Mouse (Mus musculus): Measurements from ENCODE around the gene Bbs2.

Bbs2 gene

DNA sequence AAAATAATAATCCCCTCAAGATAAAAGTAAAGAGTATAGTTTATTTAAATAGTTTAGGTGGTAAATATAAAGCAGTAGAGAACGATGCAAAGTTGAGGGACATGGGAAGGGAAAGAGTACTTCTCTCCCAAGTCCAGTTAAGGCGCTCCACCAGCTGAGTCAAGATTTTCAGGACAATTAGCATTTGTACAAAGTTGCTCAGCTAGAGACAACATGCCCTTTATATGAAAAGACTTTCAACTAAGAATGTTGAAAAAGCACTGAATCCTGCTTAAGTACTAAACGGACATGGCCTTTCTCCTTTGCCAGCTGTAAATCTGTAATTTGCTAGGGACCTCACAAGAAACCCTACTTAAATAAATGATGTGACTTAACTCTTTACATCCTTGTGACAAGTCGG lies 268 bp upstream of the Bbs2 start:
- 19% methylated on average over 4 of the region's 4 CpGs for WGBS

DNA sequence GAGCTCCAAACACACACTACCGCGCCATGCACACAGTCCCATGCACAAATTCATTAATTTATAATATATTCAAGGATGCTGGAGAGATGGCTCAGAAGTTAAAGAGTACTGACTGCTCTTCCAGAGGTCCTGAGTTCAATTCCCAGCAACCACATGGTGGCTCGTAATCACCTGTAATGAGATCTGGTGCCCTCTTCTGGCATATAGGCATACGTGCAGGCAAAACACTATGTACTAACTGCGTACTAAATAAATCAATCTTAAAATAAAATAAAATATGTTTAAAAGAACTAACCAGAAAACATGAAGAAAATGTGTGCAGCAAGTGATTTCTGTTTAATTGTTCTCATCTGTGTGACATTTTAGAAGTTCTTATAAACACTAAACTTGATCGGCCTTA lies 4.4 kb downstream of the Bbs2 start:
- WGBS = 85% methylated on average over 6 of the region's 6 CpGs

DNA sequence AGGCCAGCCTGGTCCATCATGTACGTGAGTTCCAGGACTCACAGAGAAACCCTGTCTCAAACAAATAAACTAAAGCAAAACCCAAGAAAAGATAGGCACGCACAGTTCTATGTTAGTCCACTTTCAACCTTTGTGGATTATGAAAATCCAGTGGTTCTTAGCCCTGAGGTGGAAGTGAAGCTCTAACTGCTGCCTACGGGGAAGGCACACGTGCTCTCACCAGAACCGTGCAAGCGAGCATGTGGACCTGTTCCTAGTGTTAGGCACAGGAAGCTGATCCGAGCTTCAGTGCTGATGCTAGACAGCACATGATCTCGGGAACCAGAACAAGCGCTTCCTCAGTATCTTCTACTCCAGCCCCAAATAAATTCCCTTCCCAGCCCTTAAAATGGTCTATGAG lies 5.9 kb downstream of the Bbs2 start:
- 87% methylated on average over 9 of the region's 9 CpGs for WGBS

DNA sequence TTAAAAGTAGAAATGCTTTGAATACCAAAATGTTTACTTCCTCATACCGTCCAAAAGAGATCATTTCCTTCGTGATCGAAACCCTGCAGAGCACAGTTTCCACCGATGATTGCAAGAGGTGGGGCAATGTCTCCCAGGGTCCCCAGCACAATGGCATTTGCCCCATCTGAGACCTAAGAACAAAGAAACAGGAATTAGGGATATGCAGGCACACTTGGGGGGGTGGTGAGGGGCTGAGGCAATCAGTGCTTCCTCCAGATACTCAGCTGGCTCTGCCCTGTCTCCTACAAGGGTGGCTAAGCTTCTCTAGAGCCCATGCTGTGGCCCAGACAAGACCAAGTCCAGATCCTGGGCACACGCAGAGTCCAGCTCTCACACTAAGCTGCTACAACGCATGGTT lies 9.0 kb downstream of the Bbs2 start:
- WGBS = 66% methylated on average over 6 of the region's 6 CpGs

DNA sequence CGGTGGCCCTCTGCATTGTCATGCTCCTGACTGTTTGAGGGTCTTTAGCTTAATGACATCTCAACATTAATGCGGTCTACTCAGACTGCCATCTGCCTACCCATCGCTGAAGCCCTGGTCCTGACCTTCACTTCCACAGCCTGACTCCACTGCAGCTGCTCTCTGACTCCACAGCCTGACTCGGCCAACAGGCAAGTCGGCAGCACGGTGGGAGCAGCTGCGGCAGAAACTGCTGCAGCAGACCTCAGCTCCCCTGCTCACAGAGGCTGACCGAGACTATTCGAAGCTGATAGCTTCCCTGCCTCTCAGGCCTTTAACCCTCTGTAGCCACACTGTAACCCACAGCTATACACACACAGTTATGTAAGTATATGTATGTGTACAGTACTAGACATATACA lies 10.8 kb downstream of the Bbs2 start:
- 88% methylated on average over 9 of the region's 9 CpGs for WGBS

DNA sequence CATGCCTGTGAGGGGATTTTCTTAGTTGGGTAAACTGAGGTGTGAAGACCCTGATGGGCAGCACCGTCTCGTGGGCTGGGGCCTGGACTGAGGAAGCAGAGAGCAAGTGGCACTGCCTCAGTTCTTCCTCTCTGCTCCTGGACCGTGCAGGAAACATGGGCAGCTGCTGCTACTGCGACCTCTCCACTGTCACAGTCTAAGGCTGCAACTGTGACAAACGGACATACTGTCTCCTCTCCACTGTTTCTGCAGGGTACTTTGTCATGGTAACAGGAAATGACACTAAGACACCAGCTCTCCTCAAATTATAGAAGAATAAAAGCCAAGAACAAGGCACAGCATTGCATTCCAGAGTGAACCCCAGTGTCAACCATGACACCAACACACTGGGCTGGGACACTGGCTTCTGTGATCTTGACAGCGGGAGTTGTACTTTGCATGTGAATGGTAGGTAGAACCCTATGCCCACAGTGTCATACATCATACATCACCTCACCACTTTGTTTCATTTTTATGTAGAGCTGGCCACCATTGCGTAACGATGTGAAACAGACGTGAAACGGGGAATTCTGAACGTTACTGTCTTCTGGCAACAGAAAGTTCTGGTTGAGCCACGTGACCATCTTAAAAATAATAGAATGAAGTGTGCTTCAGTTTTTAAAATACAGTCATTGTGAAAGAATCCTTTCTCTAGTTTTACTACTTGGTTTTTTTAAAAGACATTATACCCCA lies 22.1 kb downstream of the Bbs2 start:
- 91% methylated on average over 12 of the region's 12 CpGs for WGBS

DNA sequence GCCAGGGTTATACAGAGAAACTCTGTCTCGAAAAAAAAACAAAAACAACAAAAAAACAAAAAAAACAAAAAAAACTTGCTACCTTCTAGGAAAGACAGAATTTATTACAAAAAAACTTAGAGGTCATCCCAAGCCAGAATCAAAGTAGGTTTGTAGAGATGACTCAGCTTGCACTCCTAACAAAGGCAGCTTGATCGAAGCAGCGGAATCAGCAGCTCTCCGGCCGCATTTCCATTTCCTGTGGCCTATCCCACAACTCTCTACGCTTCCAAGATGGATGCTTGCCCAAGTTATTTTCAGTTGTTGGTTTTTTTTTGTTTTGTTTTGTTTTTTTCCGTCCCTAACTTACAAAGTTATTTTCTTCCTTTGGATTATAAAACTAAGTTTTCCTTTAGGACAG lies 29.9 kb downstream of the Bbs2 start:
- WGBS = 74% methylated on average over 7 of the region's 7 CpGs

DNA sequence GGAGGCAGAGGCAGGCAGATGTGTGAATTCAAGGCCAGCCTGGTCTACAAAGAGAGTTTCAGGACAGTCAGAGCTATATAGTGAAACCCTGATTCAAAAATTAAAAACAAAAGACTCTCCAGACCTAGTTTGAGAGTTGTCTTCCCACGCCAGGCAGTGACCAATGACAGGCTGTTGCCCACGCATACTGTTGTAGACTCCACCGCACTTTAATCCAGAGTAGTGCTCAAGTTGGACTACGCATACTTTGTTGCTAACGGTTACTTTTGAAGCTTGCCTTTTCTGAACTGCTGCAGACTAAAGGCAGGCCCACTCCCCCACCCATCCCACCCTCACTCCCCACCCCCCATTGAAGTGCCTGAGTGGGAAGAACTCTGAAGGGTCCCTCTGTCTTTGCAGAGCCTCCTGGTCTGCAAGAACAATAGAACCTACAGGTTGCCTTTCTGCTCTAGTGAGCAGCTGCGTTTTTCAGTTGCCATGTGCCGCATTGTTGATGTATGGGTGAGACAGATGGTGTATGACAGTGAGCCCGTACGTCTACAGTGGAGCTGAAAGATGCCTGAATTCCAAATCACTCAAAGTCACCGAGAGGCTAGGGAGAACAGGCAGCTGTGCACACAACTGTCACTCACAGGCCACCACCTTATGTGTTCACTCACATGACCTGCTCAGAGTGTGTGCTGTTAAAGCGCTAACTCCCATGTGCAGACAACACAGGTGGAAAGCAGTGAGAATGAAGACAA lies 32.4 kb downstream of the Bbs2 start:
- WGBS = 55% methylated on average over 11 of the region's 11 CpGs

DNA sequence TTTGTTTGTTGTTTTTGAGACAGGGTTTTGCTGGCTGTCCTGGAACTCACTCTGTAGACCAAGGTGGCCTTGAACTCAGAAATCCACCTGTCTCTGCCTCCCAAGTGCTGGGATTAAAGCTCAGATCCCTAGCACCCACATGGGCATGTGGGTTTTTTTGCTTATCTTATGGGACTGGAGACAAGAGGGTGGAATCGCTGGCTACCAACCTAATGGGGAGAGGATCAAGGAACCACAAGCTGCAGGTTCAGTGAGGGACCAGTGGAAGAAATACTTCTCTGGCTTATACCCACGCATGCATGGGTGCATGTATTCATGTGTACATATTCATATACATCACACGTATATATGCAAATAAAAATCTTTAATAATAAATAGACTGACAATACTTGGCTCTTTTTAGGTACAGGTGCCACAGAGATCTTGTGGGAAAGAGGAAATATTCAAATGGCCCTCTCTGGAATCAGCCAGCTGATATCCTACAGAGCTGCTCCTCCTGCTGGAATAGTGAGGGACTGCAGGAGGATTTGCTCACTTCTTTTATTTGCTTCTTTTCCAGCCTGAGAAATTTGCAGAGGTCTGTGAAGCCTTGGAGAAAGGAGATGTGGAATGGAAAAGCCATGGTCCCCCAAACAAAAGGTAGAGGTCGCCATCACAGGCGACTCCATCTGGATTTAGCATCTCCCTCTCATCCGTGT lies 41.4 kb downstream of the Bbs2 start:
- WGBS = 65% methylated on average over 6 of the region's 6 CpGs

DNA sequence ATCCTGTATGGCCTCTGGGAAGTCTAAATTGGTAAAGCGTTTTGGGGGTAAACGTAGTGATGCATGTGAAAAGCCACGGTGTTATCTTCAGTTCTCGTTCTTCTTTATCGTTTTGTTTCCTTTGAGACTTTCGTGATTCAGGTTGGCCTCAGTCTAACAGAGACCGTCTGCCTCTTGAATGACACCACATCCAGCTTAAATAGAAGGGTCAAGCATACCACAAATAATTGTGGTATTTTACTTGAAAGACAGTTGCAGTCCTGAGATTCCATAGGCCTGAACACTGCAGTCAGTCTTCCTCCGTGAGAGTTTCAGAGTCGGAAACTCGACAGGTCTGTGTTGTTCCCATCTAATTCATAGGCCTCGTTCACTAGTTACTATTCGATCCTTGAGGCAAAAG lies 46.0 kb downstream of the Bbs2 start:
- WGBS = 94% methylated on average over 12 of the region's 12 CpGs

DNA sequence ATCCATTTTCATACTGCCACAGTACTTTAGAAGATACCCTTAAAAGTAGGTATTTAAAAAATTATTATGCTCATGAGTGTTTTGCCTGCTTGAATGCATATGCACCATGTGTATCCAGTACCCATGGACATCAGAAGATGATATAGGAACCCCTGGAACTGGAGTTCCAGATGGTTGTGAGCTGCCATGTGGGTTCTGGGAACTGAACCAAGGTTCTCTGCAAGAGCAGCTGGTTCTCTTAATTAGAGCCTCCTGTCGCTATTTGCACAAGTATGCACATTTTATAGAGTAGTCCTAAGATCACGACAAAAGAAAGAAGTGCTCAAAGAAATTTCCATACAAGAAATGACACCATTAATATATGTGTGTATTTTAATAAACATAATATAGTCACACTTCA lies 50.9 kb downstream of the Bbs2 start:
- 38% methylated on average over 2 of the region's 2 CpGs for WGBS

DNA sequence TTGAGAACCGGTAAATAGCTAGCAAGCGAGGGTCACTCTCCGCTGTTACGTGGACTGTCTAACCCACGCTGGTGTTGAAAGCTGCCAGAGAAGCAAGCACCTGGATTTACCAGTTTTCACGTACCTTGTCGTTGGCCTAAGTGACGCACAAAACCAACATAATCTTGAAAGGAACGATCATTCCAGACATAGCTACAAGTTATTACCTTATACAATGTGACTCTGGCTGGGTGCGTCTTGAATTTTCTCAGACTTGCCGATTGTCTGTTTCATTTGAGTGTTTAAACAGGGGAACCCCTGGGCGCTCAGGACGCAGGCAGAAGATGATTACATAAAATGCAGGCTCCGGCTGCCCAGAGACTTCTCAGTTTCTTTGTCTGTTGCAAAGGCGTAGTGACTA lies 60.9 kb downstream of the Bbs2 start:
- 2% methylated on average over 15 of the region's 15 CpGs for whole genome bisulfite sequencing

DNA sequence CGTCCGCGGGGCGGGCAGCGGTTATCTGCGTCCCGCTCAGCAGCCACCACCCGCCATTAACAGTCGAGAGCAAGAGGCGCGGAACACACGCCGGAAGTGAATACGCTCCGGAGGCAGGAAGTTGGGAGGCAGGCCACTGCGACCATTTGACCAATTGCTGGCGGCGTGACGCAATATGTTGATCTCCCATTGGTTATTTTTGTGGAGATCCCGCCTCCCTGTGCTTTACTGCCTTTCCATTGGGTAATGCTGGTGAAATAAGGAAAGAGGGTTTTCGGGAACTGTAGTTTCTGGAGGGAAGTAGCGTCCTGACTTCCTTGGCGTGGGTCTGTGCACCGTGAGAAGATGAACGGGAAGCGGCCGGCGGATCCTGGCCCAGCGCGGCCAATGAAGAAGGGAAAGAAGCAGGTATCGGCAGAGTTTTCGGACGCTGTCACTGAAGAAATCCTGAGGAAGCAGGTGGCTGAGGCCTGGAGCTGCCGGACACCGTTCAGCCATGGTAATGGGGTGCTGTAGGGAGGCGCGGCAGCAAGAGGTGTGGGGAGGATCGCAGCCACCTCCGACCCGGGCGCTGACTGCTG lies 61.7 kb downstream of the Bbs2 start, which contains the start of the genes Nudt21 and Ogfod1:
TSS of gene Nudt21 (minus strand) at position 88 of the 581 bp plus-strand sequence.
TSS of gene Ogfod1 (plus strand) at position 255 of the 581 bp plus-strand sequence.
- under 1% methylated on average over 41 of the region's 41 CpGs for WGBS

DNA sequence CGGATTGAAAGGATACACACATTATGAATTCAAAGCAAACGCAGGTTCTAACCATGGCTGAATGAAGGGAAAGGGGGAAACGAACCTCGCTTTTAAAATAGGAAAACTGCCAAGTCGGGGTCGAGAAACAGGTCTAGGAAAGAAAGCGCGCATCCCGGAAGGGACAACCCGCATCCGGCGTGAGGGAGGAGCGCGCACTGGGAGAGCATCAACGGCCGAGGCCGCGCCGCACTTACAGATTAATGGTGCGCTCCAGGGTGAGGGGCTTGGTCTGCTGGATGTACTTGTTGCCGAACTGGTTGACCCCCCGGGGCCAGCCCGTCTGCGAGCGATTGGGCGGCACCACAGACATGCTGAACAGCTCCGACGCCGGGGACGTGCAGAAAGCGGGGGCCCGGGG lies 62.2 kb downstream of the Bbs2 start:
- WGBS = under 1% methylated on average over 30 of the region's 32 CpGs

DNA sequence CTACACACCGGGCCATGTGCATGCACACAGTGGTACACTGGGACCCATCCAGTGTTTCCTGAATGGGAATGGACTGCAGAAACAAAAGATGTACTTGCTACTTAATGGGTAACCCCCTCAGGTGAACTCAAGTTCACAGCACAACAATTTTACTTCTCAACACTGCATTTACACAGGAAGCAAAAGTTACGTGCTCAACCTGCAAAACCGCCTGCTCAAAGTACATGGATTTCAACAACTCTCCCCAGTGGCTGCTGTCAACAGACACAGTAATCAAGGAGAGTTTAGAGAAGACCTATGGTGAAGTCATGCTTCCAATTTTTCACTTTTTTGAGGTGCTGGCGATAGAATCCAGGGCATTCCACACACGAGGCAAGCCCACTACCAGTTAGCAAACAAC lies 63.5 kb downstream of the Bbs2 start:
- WGBS = 43% methylated on average over 5 of the region's 5 CpGs

DNA sequence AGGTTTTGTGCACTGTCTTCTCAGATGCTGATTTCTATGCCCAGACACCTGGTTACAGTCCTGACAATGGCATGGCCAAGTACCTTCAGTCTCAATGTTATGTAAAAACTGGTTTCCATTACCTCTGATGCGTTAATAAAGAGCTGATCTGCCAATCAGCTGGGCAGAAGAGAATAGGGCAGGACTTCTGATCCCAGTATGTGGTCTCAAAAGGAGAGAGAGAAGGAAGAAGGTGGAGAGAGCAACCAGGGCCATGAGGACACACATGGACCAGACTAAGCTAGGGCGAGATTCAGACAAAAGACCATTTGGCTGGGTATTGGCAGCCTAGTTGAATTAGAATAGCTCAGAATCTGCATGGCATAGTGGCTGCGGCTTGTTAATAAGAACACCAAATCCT lies 65.1 kb downstream of the Bbs2 start:
- 53% methylated on average over 3 of the region's 3 CpGs for WGBS

DNA sequence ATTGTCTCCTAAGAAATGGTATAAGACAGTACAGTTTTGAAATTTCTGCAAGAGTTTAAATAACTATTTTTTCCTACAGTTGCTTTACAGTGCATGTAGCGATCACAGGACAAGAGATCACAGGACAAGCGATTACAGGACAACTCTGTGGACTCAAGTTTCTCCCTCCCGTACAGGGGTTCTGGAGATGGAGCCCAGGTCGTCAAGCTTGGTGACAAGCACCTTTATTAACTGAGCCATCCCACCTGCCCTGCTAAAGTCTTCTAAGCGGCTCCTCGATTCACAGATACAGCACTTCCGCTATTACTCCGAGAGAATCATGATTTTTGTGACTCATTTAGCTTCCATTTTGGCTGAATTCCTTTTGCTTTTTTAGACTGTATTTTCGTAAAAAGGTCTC lies 69.0 kb downstream of the Bbs2 start:
- 89% methylated on average over 9 of the region's 9 CpGs for WGBS

DNA sequence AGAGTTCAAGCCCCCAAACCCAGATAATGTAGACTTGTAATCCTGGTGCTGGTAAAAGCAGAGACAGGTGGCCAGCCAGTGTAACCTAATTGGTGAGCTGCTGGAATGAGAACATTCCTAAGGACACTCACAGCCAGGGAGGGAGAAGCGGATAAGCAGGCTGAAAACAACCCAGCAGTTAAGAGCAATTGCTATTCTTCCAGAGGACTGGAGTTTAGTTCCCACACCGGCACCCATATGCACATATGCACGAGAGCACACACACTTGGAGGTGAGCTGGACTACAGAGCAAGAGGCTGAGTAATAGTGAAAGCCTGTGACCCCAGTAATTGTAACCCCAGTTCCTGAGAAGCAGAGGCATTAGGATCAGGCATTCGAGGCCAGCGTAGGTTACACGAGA lies 74.8 kb downstream of the Bbs2 start:
- WGBS = 97% methylated on average over 6 of the region's 6 CpGs
